Mouse (Mus musculus): ENCODE measurements around the gene Slc6a9. TPM values are rescaled to one million over a fixed set of nuclear protein-coding genes. Genes with fewer than 3 reads are reported as not detected.

Gene Slc6a9
- polyA plus RNA-seq, 1 experiment from 2014 or later, result 45.9 TPM

DNA sequence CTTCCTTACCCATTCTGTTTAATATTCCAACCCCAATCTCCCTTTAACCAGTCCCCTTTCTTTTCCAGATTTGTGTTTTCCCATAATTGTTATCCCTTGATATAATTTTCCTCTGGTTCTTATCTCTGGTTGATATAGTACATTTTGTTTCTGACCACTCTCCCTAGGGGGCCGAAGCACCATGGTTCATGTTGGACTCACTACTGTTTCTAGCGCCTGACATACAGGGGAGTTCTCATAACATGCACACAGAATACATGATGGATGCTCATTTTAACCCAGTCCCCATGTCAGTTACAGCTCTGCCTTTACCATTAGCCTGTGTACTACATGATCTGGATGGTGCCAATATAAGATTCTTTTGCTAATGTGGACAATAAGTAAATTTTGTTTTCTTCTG, 53.6 kb downstream of the Slc6a9 start:
- H3K4me1 ChIP-seq (ENCODE audit: control insufficient read depth, insufficient read depth, low read length), result peaks cover 37% of the 10 kb centered on the region
- no peaks in the 10 kb centered on the region for H3K27me3 ChIP-seq (ENCODE audit: control insufficient read depth, insufficient read depth, low read depth, low read length)
- H3K9me3 ChIP-seq (replicated peaks; ENCODE audit: control insufficient read depth, low read length, poor library complexity, severe bottlenecking), result no peaks in the 10 kb centered on the region
- H3K36me3 ChIP-seq (ENCODE audit: control insufficient read depth, insufficient read depth, low read length), result peaks cover 6% of the 10 kb centered on the region
- no peak overlapping the region for H3K27ac ChIP-seq (ENCODE audit: low read length)
- peak overlapping the region; percentile 92; the same call in 1 of the 2 replicates for H3K9ac ChIP-seq (ENCODE audit: low read depth, low read length)
- H3K4me3 ChIP-seq (ENCODE audit: low read depth, low read length), result no peak overlapping the region
- peak overlapping the region; percentile 72 for H3K4me2 ChIP-seq (ENCODE audit: low read length)
- 70% methylated on average over 2 of the region's 2 CpGs for WGBS
- no peak for ATAC-seq

DNA sequence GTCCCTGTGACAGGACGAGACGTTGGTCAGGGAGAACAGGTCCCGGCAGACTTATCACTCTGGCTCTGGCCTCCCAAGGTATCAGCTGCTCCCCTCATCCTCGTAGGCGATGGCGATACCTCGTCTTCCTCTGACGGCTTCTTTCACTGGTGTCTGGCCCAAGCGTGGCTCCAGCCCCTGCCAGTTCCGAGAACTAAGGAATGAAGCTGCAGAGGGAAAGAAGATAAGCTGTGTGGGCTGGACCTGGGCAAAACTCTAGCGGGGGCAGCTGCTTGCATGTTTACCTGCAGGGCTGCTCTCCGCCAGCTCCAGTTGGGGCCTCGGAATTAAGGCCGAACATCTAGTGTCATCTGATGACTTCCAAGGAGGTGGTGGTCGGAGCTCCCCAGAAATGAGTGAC, 55.2 kb downstream of the Slc6a9 start:
- H3K27me3 ChIP-seq (ENCODE audit: control insufficient read depth, insufficient read depth, low read depth, low read length), result no peaks in the 10 kb centered on the region
- H3K4me3 ChIP-seq (ENCODE audit: low read depth, low read length), result no peak overlapping the region
- no peak overlapping the region for H3K4me2 ChIP-seq (ENCODE audit: low read length)
- H3K27ac ChIP-seq (ENCODE audit: low read length), result no peak overlapping the region
- no peak overlapping the region for H3K9ac ChIP-seq (ENCODE audit: low read depth, low read length)
- WGBS, result 92% methylated on average over 15 of the region's 15 CpGs
- H3K4me1 ChIP-seq (ENCODE audit: control insufficient read depth, insufficient read depth, low read length), result peaks cover 25% of the 10 kb centered on the region
- H3K9me3 ChIP-seq (replicated peaks; ENCODE audit: control insufficient read depth, low read length, poor library complexity, severe bottlenecking), result no peaks in the 10 kb centered on the region
- peaks cover 6% of the 10 kb centered on the region for H3K36me3 ChIP-seq (ENCODE audit: control insufficient read depth, insufficient read depth, low read length)
- no peak for ATAC-seq

DNA sequence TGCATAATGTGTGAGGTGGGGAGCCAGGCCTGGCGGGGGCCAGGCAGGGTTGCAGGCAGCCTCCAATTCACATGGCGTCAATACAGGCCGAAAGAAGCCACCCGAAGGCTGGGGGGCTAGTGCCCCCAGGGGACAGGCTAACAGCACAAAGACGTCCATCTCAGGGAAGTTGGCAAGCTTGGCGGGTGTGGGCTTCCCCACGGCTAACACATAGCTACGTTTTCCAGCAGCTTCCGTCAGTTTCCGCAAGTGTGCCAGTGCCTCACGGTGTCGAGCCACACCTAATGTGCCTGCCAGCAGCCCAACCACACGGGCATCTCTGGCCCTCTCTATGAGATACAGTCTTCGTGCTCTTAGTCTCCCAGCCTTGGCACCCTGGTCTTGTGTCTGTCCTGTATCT, 55.7 kb downstream of the Slc6a9 start:
- H3K4me2 ChIP-seq (ENCODE audit: low read length), result no peak overlapping the region
- no peaks in the 10 kb centered on the region for H3K27me3 ChIP-seq (ENCODE audit: control insufficient read depth, insufficient read depth, low read depth, low read length)
- WGBS, result 93% methylated on average over 14 of the region's 14 CpGs
- ATAC-seq, result no peak
- no peak overlapping the region for H3K9ac ChIP-seq (ENCODE audit: low read depth, low read length)
- H3K4me3 ChIP-seq (ENCODE audit: low read depth, low read length), result no peak overlapping the region
- H3K9me3 ChIP-seq (replicated peaks; ENCODE audit: control insufficient read depth, low read length, poor library complexity, severe bottlenecking), result no peaks in the 10 kb centered on the region
- H3K27ac ChIP-seq (ENCODE audit: low read length), result no peak overlapping the region
- H3K36me3 ChIP-seq (ENCODE audit: control insufficient read depth, insufficient read depth, low read length), result peaks cover 7% of the 10 kb centered on the region
- peaks cover 22% of the 10 kb centered on the region for H3K4me1 ChIP-seq (ENCODE audit: control insufficient read depth, insufficient read depth, low read length)

DNA sequence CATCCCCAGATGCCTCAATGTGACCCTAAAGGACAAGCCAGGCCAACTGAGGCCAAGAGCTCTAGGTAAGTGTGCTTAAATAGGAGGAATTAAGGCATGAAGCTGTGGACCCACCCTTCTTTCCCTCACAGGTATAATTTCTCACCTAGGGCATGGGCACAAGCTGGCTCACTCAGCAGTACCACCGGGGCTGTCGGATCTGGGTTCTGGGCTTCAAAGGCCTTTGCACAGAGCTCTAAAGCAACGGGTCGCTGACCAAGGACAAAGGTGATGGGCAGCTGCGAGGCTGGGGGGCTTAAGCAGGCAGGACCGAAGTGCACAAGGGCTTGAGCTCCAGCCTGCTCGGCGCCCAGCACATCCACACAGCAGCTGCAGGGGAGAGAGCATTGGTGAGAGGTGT, 56.4 kb downstream of the Slc6a9 start:
- H3K4me1 ChIP-seq (ENCODE audit: control insufficient read depth, insufficient read depth, low read length), result peaks cover 20% of the 10 kb centered on the region
- WGBS, result 47% methylated on average over 8 of the region's 8 CpGs
- no peak overlapping the region for H3K4me3 ChIP-seq (ENCODE audit: low read depth, low read length)

DNA sequence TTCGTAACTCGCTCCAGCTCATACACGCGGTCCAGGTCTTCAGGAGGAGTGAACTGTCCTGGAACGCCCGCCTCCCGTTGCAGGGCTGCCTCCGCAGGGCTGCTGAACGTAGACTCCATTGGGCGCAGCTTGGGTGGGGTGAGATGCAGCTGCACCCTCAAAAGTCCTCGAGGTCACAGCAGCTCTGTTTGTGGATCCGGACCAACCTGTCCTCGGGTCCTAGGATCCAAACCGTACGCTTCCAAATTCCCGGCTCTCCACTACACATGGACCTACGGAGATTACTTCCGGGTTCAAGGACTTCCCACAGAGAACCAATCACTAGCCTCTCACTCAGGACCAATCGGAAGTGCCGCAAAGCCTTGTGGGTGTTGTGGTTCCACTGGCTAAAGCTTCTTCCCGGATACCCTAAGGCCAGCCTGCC, 57.4 kb downstream of the Slc6a9 start, which contains the start of gene Dph2:
Gene Dph2 (minus strand): TSS at position 295 of the 424 bp plus-strand sequence.
- WGBS, result under 1% methylated on average over 21 of the region's 21 CpGs

More for the DNA sequence above, 56.4 kb downstream of the Slc6a9 start:
- ATAC-seq, result no peak
- H3K9me3 ChIP-seq (replicated peaks; ENCODE audit: control insufficient read depth, low read length, poor library complexity, severe bottlenecking), result no peaks in the 10 kb centered on the region
- peak overlapping the region; percentile 92; the same call in 1 of the 2 replicates for H3K4me2 ChIP-seq (ENCODE audit: low read length)
- H3K9ac ChIP-seq (ENCODE audit: low read depth, low read length), result no peak overlapping the region; the same call in 1 of the 2 replicates
- H3K36me3 ChIP-seq (ENCODE audit: control insufficient read depth, insufficient read depth, low read length), result peaks cover 4% of the 10 kb centered on the region; the same call in 1 of the 2 replicates
- no peak overlapping the region for H3K27ac ChIP-seq (ENCODE audit: low read length)
- H3K27me3 ChIP-seq (ENCODE audit: control insufficient read depth, insufficient read depth, low read depth, low read length), result no peaks in the 10 kb centered on the region

DNA sequence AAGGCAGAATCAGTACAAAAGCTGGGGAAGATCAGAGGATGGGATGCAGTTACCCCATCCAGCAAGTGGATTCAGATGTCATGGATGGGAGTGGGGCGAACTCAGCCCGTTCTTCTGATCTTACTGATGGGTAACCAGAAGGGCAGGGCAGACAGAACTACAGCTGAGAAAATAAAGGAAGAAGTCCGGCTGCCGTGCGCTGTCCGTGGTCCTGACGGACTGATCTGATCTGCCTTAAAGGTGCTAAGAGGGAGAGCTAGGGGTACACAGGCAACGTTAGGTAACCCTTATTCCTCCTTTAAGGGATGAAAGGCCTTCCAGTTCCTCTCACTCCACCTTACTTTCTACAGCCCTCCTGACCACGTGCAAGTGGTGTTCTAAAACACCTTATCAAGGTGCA, 59.1 kb downstream of the Slc6a9 start:
- Histone ChIP-seq H3K9me3 (replicated peaks; ENCODE audit: control insufficient read depth, low read length, poor library complexity, severe bottlenecking) (no peaks in the 10 kb centered on the region), H3K36me3 (ENCODE audit: control insufficient read depth, insufficient read depth, low read length) (peaks cover 14% of the 10 kb centered on the region), H3K4me1 (ENCODE audit: control insufficient read depth, insufficient read depth, low read length) (peaks cover 7% of the 10 kb centered on the region), H3K27me3 (ENCODE audit: control insufficient read depth, insufficient read depth, low read depth, low read length) (no peaks in the 10 kb centered on the region), H3K9ac (ENCODE audit: low read depth, low read length) (no peak overlapping the region), H3K4me3 (ENCODE audit: low read depth, low read length) (no peak overlapping the region), H3K4me2 (ENCODE audit: low read length) (no peak overlapping the region), H3K27ac (ENCODE audit: low read length) (no peak overlapping the region)
- WGBS, result 26% methylated on average over 9 of the region's 9 CpGs
- no peak for ATAC-seq

More for the DNA sequence above, 57.4 kb downstream of the Slc6a9 start, which contains the start of gene Dph2:
- Histone ChIP-seq H3K4me1 (ENCODE audit: control insufficient read depth, insufficient read depth, low read length) (peaks cover 12% of the 10 kb centered on the region), H3K9ac (ENCODE audit: low read depth, low read length) (peak within 1 kb of the TSS; percentile 62), H3K4me3 (ENCODE audit: low read depth, low read length) (peak within 1 kb of the TSS; percentile 69), H3K27ac (ENCODE audit: low read length) (no peak within 1 kb of the TSS), H3K4me2 (ENCODE audit: low read length) (peak within 1 kb of the TSS; percentile 92), H3K9me3 (replicated peaks; ENCODE audit: control insufficient read depth, low read length, poor library complexity, severe bottlenecking) (no peaks in the 10 kb centered on the region), H3K36me3 (ENCODE audit: control insufficient read depth, insufficient read depth, low read length) (peaks cover 6% of the 10 kb centered on the region; the same call in 1 of the 2 replicates), H3K27me3 (ENCODE audit: control insufficient read depth, insufficient read depth, low read depth, low read length) (no peaks in the 10 kb centered on the region)
- ATAC-seq, result peak; percentile 85

DNA sequence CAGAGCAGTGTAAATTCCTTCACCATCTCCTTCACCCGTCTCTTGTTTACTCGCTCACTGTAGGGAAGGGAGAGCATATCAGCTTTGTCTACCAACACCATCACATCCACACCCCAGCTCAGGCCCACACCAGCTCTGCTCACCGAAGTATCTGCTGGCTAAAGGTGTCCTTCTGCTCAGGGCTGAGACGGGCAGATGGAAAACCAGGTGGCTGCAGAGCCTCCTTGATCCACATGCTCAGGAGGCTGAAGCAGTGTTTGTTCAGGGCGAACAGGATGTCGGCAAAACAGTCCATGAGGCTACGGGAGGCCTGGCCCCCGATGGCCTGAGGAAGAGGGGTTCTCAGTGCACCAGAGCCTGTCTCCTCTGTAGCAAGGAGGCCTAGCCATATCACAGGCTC, 60.3 kb downstream of the Slc6a9 start:
- peaks cover 23% of the 10 kb centered on the region for H3K36me3 ChIP-seq (ENCODE audit: control insufficient read depth, insufficient read depth, low read length)
- H3K4me1 ChIP-seq (ENCODE audit: control insufficient read depth, insufficient read depth, low read length), result peaks cover 7% of the 10 kb centered on the region
- 94% methylated on average over 8 of the region's 8 CpGs for WGBS

DNA sequence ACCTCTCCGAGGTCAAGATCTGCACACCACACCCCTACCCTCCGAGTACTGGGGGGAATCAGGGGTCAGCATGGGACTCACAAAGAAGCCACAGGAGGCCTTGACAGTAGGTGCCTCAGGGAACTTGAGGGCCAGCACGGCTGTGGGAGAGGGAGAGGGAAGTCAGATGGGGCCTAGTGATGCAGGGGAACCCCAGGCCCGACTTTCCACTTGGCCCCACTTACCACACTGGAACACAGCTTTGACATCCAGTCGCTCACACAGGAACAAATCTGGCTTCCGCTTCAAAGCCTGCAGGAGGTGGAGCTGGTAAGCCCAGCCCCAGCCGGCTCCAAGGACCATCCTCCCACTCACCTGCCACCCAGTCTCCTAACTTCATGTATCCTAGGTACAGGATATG, 61.0 kb downstream of the Slc6a9 start:
- H3K4me3 ChIP-seq (ENCODE audit: low read depth, low read length), result no peak overlapping the region
- no peak overlapping the region for H3K27ac ChIP-seq (ENCODE audit: low read length)
- no peaks in the 10 kb centered on the region for H3K9me3 ChIP-seq (replicated peaks; ENCODE audit: control insufficient read depth, low read length, poor library complexity, severe bottlenecking)
- no peak for ATAC-seq
- H3K36me3 ChIP-seq (ENCODE audit: control insufficient read depth, insufficient read depth, low read length), result peaks cover 27% of the 10 kb centered on the region
- H3K27me3 ChIP-seq (ENCODE audit: control insufficient read depth, insufficient read depth, low read depth, low read length), result no peaks in the 10 kb centered on the region
- no peak overlapping the region for H3K9ac ChIP-seq (ENCODE audit: low read depth, low read length)
- WGBS, result 87% methylated on average over 7 of the region's 7 CpGs
- no peak overlapping the region for H3K4me2 ChIP-seq (ENCODE audit: low read length)
- peaks cover 7% of the 10 kb centered on the region for H3K4me1 ChIP-seq (ENCODE audit: control insufficient read depth, insufficient read depth, low read length)

More for the DNA sequence above, 60.3 kb downstream of the Slc6a9 start:
- Histone ChIP-seq H3K27ac (ENCODE audit: low read length) (no peak overlapping the region), H3K27me3 (ENCODE audit: control insufficient read depth, insufficient read depth, low read depth, low read length) (no peaks in the 10 kb centered on the region), H3K4me3 (ENCODE audit: low read depth, low read length) (no peak overlapping the region), H3K4me2 (ENCODE audit: low read length) (no peak overlapping the region), H3K9ac (ENCODE audit: low read depth, low read length) (no peak overlapping the region), H3K9me3 (replicated peaks; ENCODE audit: control insufficient read depth, low read length, poor library complexity, severe bottlenecking) (no peaks in the 10 kb centered on the region)
- ATAC-seq, result no peak

DNA sequence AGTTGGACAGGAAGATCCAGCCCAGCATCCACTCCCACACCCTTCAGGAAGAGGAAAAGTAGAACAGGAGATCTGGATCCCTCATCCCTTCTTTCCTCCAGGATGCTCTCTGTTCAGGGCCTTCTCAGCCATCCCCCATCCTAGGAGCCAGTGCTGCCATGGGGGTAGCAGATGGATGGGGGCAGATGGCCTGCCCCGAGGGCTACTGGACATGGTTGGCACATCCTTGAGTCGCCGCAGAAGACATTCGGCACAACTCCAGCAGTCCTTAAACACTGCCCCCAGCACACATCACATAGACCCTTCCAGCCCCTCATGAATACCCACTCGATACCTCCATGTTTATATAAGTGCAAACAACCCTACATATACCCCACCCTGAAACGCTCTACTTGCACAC, 61.7 kb downstream of the Slc6a9 start:
- Histone ChIP-seq H3K4me3 (ENCODE audit: low read depth, low read length) (no peak overlapping the region), H3K9ac (ENCODE audit: low read depth, low read length) (no peak overlapping the region), H3K4me2 (ENCODE audit: low read length) (no peak overlapping the region), H3K4me1 (ENCODE audit: control insufficient read depth, insufficient read depth, low read length) (peaks cover 4% of the 10 kb centered on the region), H3K27me3 (ENCODE audit: control insufficient read depth, insufficient read depth, low read depth, low read length) (no peaks in the 10 kb centered on the region), H3K9me3 (replicated peaks; ENCODE audit: control insufficient read depth, low read length, poor library complexity, severe bottlenecking) (no peaks in the 10 kb centered on the region), H3K27ac (ENCODE audit: low read length) (no peak overlapping the region), H3K36me3 (ENCODE audit: control insufficient read depth, insufficient read depth, low read length) (peaks cover 32% of the 10 kb centered on the region)
- 98% methylated on average over 6 of the region's 6 CpGs for WGBS
- ATAC-seq, result no peak
